Mouse (Mus musculus) layer of hippocampus, postnatal 14 days (tissue): Measurements from ENCODE around the gene Lsm14a. TPM values are rescaled to one million over a fixed set of nuclear protein-coding genes. Genes with fewer than 3 reads are reported as not detected.

Source experiments
- DNase-seq, 2 experiments: peaks; one replicate each; pipeline ENCODE4 v3.0.0; 2021 to 2022; ENCODE audit warnings: low spot score in 2 of 2, mixed read lengths in 1 of 2
- total RNA-seq, 2 experiments: library from RNA; stranded (reverse); gene quantifications; 2 replicates each; pipeline ENCODE4 v1.2.3; 2021

Lsm14a gene
- total RNA-seq, 2 experiments from 2014 or later, result 71.2 to 77.8 TPM

GRCm38 (mm10) chr7:34313443-34313875 lies 79.7 kb downstream of the Lsm14a start, which contains the start of gene 4931406P16Rik:
Gene 4931406P16Rik (minus strand): TSS chr7:34313551.
- peak; percentile 85 to 87 for DNase-seq

GRCm38 (mm10) chr7:34312786-34313442 lies 80.2 kb downstream of the Lsm14a start:
- peak in 1 of 2 experiments; percentile 18 for DNase-seq

- no peak for DNase-seq
Measured at GRCm38 (mm10) chr7:34309186-34309764, 83.8 kb downstream of the Lsm14a start.

- no peak for DNase-seq
Measured at GRCm38 (mm10) chr7:34308586-34308985, 84.5 kb downstream of the Lsm14a start.

GRCm38 (mm10) chr7:34305454-34305853 lies 87.7 kb downstream of the Lsm14a start:
- no peak for DNase-seq

- no peak for DNase-seq
Measured at GRCm38 (mm10) chr7:34302651-34303050, 90.5 kb downstream of the Lsm14a start.

- no peak for DNase-seq
Measured at GRCm38 (mm10) chr7:34301952-34302351, 91.2 kb downstream of the Lsm14a start.

- DNase-seq, result no peak
Measured at GRCm38 (mm10) chr7:34298818-34299217, 94.3 kb downstream of the Lsm14a start.

- no peak for DNase-seq
Measured at GRCm38 (mm10) chr7:34296124-34296523, 97.0 kb downstream of the Lsm14a start.

Other genes starting within 250 kb of the Lsm14a start
- gene Uba2, start 223.7 kb downstream of the Lsm14a start, total RNA-seq, result 10 to 100 TPM; 82.5 to 82.9 TPM
- 10 to 100 TPM; 20.6 to 24.7 TPM for gene Pdcd2l, start 196.7 kb downstream of the Lsm14a start, total RNA-seq
- 100 to 1,000 TPM; 842 to 844 TPM for gene Gpi1, start 163.0 kb downstream of the Lsm14a start, total RNA-seq
- not detected for gene Gm6096, start 142.3 kb downstream of the Lsm14a start, total RNA-seq
- gene 4931406P16Rik, start 79.8 kb downstream of the Lsm14a start, total RNA-seq, result 10 to 100 TPM; 44.7 to 50.9 TPM